Comparison of ENCODE assay signal across 13 mouse cellular contexts in genomic region chr1:185823956-185824355, GRCm38 (mm10).
DNase-seq lines count a peak whose midpoint lies in the region; ATAC-seq and TF ChIP-seq lines count a peak whose summit lies in the region.
"Had no signal": no experiment of that assay in that cellular context is flagged by ENCODE, and none has a peak within 500 bp of the region (broad histone marks: within the 10 kb centered on the region; RNA-seq: fewer than 3 reads in every experiment).

No protein-coding gene starts in this region.

- no peak for ATAC-seq in lung, embryonic 14.5 days (ENCODE audit: insufficient read depth)
- ATAC-seq in kidney, embryonic 16.5 days (ENCODE audit: low FRiP score, low TSS enrichment) = peak; percentile 63

- H3K9ac ChIP-seq in lung, embryonic 14.5 days = no peak overlapping the region
- no peak overlapping the region for H3K9ac ChIP-seq in kidney, embryonic 16.5 days (replicated peaks; ENCODE audit: low read length)
- H3K9ac ChIP-seq: embryonic facial prominence, embryonic 13.5 days had no signal

- H3K9me3 ChIP-seq in lung, embryonic 14.5 days (ENCODE audit: low read depth, low read length) = no peaks in the 10 kb centered on the region
- H3K9me3 ChIP-seq in kidney, embryonic 16.5 days (ENCODE audit: low read length) = no peaks in the 10 kb centered on the region
- H3K9me3 ChIP-seq: embryonic facial prominence, embryonic 13.5 days had no signal

- no peak overlapping the region for H3K4me3 ChIP-seq in lung, embryonic 14.5 days (ENCODE audit: low read depth, low read length)
- no peak overlapping the region for H3K4me3 ChIP-seq in kidney, embryonic 16.5 days (ENCODE audit: low read length)
- H3K4me3 ChIP-seq: embryonic facial prominence, embryonic 13.5 days had no signal

- H3K36me3 ChIP-seq in lung, embryonic 14.5 days (ENCODE audit: insufficient read depth) = no peaks in the 10 kb centered on the region
- H3K36me3 ChIP-seq in kidney, embryonic 16.5 days (ENCODE audit: insufficient read depth, low read length) = no peaks in the 10 kb centered on the region
- H3K36me3 ChIP-seq: embryonic facial prominence, embryonic 13.5 days had no signal

- no peaks in the 10 kb centered on the region for H3K27me3 ChIP-seq in lung, embryonic 14.5 days (ENCODE audit: insufficient read depth, low read length)
- H3K27me3 ChIP-seq in kidney, embryonic 16.5 days (ENCODE audit: insufficient read depth, low read length) = no peaks in the 10 kb centered on the region
- H3K27me3 ChIP-seq: embryonic facial prominence, embryonic 13.5 days had no signal

- WGBS in lung, embryonic 14.5 days = 22% methylated on average over 5 of the region's 5 CpGs
- WGBS in kidney, embryonic 16.5 days = 22% methylated on average over 5 of the region's 5 CpGs

- TF ChIP-seq CTCF in lung, embryonic 14.5 days (IDR thresholded peaks at IDR 0.05; ENCODE audit: low read depth) = no peak

- peak; percentile 44 for DNase-seq in embryo, embryonic 10 days (ENCODE audit: low spot score)
- no peak for DNase-seq in embryo, embryonic 11 days
- peak; percentile 61 for DNase-seq in lung, embryonic 14.5 days
- DNase-seq in lung, adult 18-20 months = no peak
- peak; percentile 47 for DNase-seq in yolk sac, embryonic 10.5 days (ENCODE audit: low spot score)
- DNase-seq in frontal cortex, postnatal 14 days (ENCODE audit: low spot score in 2 of 2) = no peak
- no peak for DNase-seq in right cerebral cortex, adult 18-20 months
- DNase-seq: adrenal gland, adult 2 months; cerebellum, adult 9-11 months; lung, postnatal 10 days had no signal

- H3K27ac ChIP-seq in lung, embryonic 14.5 days (ENCODE audit: low read depth) = no peak overlapping the region
- H3K27ac ChIP-seq in kidney, embryonic 16.5 days (ENCODE audit: low read length) = no peak overlapping the region
- H3K27ac ChIP-seq: embryonic facial prominence, embryonic 13.5 days had no signal

- H3K4me2 ChIP-seq in lung, embryonic 14.5 days = no peak overlapping the region
- H3K4me2 ChIP-seq in kidney, embryonic 16.5 days (replicated peaks; ENCODE audit: low read depth, low read length) = no peak overlapping the region
- H3K4me2 ChIP-seq: embryonic facial prominence, embryonic 13.5 days; heart, embryonic 11.5 days had no signal

- 0 out of 2 replicates have a peak, but pooled peaks cover 3% of the 10 kb centered on the region for H3K4me1 ChIP-seq in lung, embryonic 14.5 days (ENCODE audit: insufficient read depth)
- H3K4me1 ChIP-seq in kidney, embryonic 16.5 days (ENCODE audit: insufficient read depth, low read length) = peaks cover 4% of the 10 kb centered on the region; the same call in 1 of the 2 replicates

Comparison
In these comparisons a context has a peak if more than half of its experiments do, and no peak if none do; other contexts are left out.
1. DNase-seq: peak in embryo, embryonic 10 days (single experiment), lung, embryonic 14.5 days (single experiment) and yolk sac, embryonic 10.5 days (single experiment); none in embryo, embryonic 11 days (single experiment), lung, adult 18-20 months (0 of 2), frontal cortex, postnatal 14 days (0 of 2) and right cerebral cortex, adult 18-20 months (single experiment).